Mouse (Mus musculus) lung, adult 2 months (tissue): Measurements from ENCODE around the gene Ncoa4. TPM values are rescaled to one million over a fixed set of nuclear protein-coding genes. Genes with fewer than 3 reads are reported as not detected.

Source experiments
- DNase-seq: peaks from one replicate; pipeline ENCODE4 v3.0.0; 2022
- H3K4me1 ChIP-seq: fragments of 200-500 bp; 2 replicates; pipeline ENCODE4 v1.6.1; 2011; ENCODE audit warnings: low read length; ENCODE audit not compliant: control insufficient read depth, insufficient read depth
- H3K4me3 ChIP-seq: fragments of 200-500 bp; replicated peaks from 2 replicates; pipeline ENCODE3; 2011; ENCODE audit warnings: low read depth, mild to moderate bottlenecking, control low read depth, low read length; ENCODE audit errors: extremely low read depth
- CTCF ChIP-seq: fragments of 200-500 bp; IDR thresholded peaks from 2 replicates; pipeline ENCODE4 v1.5.1; 2011; ENCODE audit warnings: mild to moderate bottlenecking, low read length, control low read depth; ENCODE audit not compliant: insufficient read depth
- POLR2A ChIP-seq: fragments of 200-500 bp; IDR thresholded peaks from 2 replicates; pipeline ENCODE4 v1.6.1; 2011; ENCODE audit warnings: low read depth, mild to moderate bottlenecking, control low read depth, low read length, borderline replicate concordance; ENCODE audit errors: extremely low read depth
- WGBS: fragments of 180-500 bp; shearing (Covaris S2); methylation state at CpG from one replicate; pipeline ENCODE4 v1.1.7; 2018; 5-methylcytosine and 5-hydroxymethylcytosine counted together
- polyA plus RNA-seq: library from polyadenylated mRNA; depleted of rRNA; stranded (reverse); fragments of >200 nt; gene quantifications from 2 replicates; pipeline ENCODE4 v1.2.3, GENCODE M21; 2012

The Ncoa4 gene
- polyA plus RNA-seq, 1 experiment, result 36.3 TPM

DNA sequence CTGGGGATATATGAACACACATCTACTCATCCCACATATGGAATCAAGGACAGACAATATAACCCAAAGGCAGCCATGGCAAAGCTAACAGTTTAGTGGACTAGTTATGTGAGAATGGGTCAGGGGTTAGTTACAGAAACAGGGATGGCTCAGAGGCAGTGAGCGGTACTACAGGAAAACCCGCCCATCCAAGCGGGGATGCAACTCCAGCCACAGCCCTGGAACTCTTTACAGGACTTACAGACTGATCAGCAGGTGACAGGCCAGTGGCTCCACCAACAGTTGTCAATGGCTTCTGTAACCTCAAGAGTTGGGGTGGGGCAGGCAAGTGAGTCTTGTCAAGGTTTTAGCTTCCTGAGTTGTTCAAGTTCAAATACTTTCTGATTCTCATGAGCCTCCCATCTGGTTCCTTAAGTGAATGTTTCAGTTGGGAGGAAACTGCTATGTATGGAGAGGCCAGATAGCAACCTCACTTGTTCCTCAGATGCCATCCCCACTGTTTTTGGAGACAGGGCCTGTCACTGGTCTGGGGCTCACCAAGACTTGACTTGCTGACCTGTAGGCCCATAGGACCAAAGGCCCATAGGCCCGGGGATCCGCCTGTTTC lies 19.2 kb upstream of the Ncoa4 start:
- Histone ChIP-seq H3K4me3 (no peak overlapping the region), H3K4me1 (no peaks in the 10 kb centered on the region)
- WGBS, result 86% methylated on average over 5 of the region's 5 CpGs
- TF ChIP-seq CTCF, result no peak
- no peak for TF ChIP-seq POLR2A
- DNase-seq, result no peak

DNA sequence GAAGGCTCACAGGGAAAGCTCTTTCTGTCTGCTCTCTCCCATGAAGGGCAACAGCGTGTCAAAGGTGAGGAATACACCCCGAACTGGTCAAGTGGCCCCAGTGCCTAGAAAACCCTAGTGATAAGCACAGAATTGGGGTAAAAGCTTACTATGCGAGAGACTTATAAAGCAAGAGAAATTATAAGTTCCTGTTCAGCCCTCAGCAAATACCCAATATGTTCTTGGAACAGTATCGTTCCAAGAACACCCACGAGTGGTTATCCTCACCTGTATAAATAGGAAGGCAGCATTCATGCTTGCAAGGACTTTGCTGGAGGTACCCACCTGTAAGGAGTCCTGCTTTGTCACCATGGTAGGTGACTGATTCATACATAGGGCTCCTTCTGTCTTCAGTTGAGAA lies 17.9 kb upstream of the Ncoa4 start, which contains the start of gene Msmb:
Gene Msmb, plus strand, starts transcription at position 301 of the 400 bp plus-strand sequence.
- 80% methylated on average over 5 of the region's 5 CpGs for WGBS
- no peaks in the 10 kb centered on the region for H3K4me1 ChIP-seq
- H3K4me3 ChIP-seq, result no peak within 1 kb of the TSS
- no peak for DNase-seq
- TF ChIP-seq CTCF, result no peak
- TF ChIP-seq POLR2A, result no peak

DNA sequence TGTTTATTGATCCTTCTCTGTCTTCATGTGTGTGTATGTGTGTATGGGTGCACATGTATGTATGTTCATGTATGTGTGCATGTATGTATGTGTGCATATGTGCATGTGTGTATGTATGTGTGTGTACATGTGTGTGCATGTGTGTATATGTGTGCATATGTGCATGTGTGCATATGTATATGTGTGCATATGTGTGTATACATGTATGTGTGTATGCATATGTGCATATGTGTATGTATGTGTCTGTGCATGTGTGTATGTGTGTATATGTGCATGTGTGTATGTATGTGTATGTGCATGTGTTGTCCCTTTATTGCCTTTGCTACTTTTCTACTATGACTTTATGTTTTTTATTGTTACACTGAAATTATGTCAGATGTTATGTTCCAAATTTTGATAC lies 14.9 kb upstream of the Ncoa4 start:
- TF ChIP-seq POLR2A (no peak), CTCF (no peak)
- DNase-seq, result no peak
- no peaks in the 10 kb centered on the region for H3K4me1 ChIP-seq
- no peak overlapping the region for H3K4me3 ChIP-seq

DNA sequence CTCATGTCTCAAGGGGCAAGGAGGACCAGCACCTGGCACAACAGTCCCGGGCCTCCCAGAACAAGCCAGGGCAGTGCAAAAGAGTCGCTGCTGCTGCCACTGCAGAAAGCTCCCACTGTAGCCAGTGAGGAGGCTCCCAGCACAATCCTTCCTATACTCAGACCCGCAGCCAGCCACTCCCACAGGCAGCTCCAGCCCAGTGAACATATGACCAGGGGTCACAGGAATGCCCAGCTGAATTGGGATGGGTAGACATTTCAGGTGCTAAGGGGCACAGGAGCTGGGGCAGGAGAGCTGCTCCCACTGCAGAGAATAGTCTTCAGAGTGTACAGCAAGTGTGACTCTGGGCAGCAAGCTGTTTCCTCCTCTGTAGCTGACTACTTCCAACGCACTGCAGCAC lies 14.3 kb upstream of the Ncoa4 start:
- WGBS, result 70% methylated on average over 4 of the region's 4 CpGs
- H3K4me3 ChIP-seq, result no peak overlapping the region
- DNase-seq, result no peak
- no peaks in the 10 kb centered on the region for H3K4me1 ChIP-seq
- TF ChIP-seq POLR2A, result no peak
- no peak for TF ChIP-seq CTCF

DNA sequence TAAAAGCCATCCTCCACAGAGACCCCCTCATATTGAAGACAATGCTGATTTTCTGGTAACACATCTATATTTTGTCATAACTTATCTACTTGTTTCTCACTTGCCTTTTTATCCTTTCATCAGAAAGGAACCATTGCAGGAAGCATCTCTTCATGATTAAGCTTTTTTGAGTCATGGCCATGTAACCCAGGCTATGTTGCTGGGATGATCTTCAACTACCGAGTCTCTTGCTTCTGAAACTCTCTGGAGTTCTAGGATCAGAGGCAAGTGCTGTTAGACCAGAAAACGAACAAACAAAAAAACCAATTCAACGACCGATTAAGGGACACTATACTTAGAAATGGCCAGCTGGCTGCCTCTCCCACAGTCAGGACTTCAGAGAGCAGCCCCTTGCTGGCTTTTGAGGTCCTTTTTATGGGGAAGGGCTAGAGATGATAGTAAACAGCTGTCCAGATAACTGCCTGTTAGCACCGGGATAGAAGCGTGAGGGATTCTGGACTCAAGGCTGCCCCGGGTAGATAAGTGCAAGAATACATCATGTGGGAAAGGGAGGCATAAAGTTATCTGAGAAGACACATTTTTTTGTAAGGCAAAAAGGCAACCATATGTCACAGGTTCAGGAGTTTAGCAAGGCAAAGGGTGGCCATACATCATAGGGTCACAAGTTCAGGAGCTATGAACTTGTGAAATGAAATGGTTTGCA lies 13.7 kb upstream of the Ncoa4 start:
- DNase-seq, result no peak
- TF ChIP-seq CTCF (no peak), POLR2A (no peak)
- H3K4me1 ChIP-seq, result no peaks in the 10 kb centered on the region
- WGBS, result 62% methylated on average over 7 of the region's 7 CpGs
- no peak overlapping the region for H3K4me3 ChIP-seq

DNA sequence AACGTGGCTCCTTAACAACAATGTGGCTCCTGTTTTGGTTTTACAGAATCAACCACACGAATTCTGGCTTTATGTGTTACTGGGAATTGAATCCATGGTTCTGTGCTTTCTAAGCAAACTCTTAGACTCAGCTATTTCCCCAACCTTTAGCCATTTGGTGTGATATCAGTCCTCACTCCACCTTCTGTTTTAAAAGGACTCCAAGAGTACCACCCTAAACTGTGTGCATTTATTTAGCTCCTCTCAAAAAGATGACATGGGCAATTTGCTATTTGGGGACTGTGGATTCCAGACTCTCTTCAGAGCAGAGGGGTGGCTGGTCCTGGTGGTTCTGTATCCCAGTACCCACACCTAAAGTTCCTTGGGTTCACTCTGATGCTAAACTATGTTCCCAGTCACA lies 13.1 kb upstream of the Ncoa4 start:
- DNase-seq, result no peak
- 65% methylated on average over 2 of the region's 2 CpGs for WGBS
- Histone ChIP-seq H3K4me1 (no peaks in the 10 kb centered on the region), H3K4me3 (no peak overlapping the region)
- TF ChIP-seq POLR2A (no peak), CTCF (no peak)

DNA sequence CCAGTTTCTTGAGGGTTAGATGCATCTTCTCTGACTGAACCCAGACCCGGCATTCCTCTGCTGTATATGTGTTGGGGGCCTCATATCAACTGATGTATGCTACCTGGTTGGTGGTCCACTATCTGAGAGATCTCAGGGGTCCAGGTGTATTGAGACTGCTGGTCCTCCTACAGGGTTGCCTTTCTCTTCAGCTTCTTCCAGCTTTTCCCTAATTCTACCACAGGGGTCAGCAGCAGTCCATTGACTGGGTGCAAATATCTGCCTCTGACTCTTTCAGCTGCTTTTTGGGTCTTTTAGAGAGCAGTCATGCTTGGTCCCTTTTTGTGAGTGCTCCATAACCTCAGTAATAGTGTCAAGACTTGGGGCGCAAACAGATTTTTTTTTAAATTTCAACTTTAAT lies 8.8 kb upstream of the Ncoa4 start:
- H3K4me3 ChIP-seq, result no peak overlapping the region
- H3K4me1 ChIP-seq, result no peaks in the 10 kb centered on the region
- 92% methylated on average over 2 of the region's 2 CpGs for WGBS
- TF ChIP-seq CTCF, result no peak
- no peak for TF ChIP-seq POLR2A
- DNase-seq, result no peak

DNA sequence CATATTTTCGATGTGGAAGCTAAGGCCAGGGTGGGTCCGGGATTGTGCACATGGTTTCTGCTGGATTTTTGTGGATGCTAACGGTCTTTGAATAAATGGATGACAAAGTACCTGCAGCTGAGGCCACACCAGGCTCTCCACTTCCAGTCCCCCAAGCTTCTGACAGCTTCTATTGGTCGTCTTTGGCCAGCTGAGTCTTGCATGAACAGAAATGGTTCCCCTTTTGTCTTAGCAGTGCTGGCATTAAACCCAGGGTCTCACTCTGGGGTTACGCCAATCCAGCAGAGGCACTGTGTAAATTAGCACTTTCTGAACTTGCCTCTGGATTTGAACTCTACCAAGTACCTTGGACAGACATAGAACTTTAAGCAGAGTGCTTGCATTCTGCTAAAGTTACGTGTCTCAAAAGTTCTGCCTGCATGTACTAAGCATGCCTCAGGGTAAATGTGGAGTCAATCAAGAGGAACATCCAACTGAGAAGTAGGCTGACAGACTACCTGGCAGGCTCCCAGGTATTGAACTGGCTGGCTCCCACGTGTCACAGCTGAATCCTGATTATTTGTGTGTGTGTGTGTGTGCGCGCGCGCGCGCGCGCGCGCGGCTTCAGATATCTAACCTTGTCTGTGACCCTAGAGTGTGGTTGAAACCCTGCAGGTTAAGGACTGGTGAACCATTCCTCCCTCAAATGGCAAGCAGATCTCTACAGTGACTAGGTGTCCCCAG lies 7.3 kb upstream of the Ncoa4 start:
- TF ChIP-seq POLR2A, result no peak
- no peak for TF ChIP-seq CTCF
- no peak for DNase-seq
- Histone ChIP-seq H3K4me1 (no peaks in the 10 kb centered on the region), H3K4me3 (no peak overlapping the region)
- 89% methylated on average over 18 of the region's 18 CpGs for WGBS

DNA sequence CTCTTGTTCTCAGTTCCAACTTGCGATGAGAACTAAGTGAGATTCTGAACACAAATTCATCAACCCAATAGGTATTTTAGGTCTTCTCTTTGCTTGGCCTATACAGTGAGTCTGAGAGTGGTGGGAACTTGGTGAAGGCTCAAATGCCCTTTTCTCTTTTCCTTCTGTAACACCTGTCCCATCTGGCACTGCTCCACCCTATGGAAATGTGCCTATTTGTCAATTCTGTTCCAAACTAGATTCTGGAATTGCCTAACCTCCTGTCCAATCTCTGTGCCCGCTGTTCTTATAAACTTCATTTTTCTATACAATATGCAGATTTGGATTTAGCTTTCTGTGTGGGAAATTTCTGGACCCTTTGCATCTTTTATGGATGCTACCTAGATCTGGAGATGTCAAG lies 6.5 kb upstream of the Ncoa4 start:
- WGBS, result 97% methylated on average over 2 of the region's 2 CpGs
- DNase-seq, result no peak

DNA sequence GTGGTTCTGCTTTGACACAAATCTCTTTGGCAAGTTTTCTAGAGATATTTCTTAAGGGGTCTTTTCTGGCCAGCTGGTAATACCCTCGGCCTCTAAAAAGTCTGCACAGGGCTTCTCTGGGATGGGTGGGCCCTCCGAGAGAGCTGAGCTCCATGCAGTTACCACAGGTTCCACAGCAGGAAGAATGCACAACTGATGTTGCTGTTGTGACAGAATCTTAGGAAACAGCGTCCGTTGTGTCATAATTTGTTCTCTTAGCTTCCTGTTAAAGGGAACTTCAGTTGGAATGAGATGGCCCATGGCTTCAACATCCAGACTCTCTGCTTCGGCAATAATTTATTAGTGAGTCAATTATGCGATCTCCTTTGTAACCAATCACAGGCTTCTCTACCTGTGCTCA lies 4.9 kb upstream of the Ncoa4 start:
- no peak for DNase-seq
- H3K4me1 ChIP-seq, result no peaks in the 10 kb centered on the region
- TF ChIP-seq POLR2A, result no peak
- TF ChIP-seq CTCF, result no peak
- H3K4me3 ChIP-seq, result no peak overlapping the region
- WGBS, result 79% methylated on average over 6 of the region's 6 CpGs

More for the DNA sequence above, 6.5 kb upstream of the Ncoa4 start:
- no peak for TF ChIP-seq CTCF
- Histone ChIP-seq H3K4me1 (no peaks in the 10 kb centered on the region), H3K4me3 (no peak overlapping the region)
